Mouse (Mus musculus): Measurements from ENCODE around the gene Gm884.

Gene Gm884

GRCm38 (mm10) chr11:103621040-103621439 lies at the start of gene Gm884:
Gm884 (minus strand) TSS chr11:103621140.
- no peak for DNase-seq

DNA sequence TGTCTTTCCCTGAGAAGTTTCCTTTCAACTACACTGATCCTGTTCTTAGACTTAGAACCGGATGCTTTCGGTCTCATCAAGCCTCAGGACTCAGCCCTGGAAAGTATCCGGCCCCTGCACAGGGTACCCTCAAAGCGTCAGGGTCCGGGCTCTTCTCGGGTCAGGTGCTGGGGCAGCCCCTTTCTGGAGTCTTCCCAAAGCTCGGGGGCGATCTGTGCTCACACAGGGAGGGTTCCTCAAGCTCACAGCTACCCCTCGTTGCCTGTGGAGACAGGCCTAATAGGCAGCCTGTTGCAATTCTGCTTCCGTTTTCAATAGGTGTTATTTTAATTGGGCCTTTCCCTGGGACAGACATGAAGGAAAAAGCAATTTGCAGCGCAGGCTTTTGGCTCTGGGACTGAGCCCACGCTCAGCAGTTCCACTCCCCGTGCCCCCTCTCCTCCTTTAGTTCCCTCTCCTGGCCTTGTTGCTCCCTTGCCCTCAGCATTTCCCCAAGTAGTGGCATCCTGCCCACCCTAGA lies 46.0 kb upstream of the Gm884 start:
- DNase-seq = peak; percentile 24 to 38

DNA sequence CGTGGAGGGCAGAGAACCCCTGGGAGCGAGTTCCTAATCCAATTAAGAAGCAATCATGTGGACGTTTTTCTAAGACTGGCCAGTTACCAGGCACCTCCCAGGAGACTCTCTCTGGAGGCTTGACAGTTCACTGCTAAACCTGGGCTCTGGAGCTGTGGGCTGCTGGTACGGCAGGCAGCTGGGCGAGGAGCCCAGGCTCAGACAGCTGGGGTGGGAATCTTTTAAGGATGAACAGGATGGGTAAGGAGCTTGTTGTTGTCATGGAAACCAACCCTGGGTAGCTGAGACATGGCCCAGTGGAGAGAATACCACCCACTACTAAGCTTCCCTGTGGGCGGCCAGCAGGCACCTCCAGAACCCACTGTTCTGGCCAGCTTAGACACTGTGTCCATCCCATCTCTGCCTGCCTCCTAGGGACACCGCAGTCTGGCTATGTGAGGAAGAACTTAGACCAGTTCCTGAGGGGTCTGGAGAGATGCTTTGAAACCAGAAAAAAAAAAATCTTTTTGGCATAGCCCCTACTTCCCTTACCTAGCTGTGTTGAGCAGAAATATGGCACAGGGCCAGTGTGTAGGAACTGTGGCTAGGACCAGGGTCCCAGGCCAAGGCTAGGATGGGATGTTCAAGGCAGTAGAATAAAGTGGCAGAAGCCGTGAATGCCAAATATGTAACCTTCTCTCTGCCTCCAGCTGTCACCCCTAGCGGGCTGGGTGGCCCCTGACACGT lies 45.4 kb upstream of the Gm884 start:
- peak; percentile 89 to 93 for DNase-seq

DNA sequence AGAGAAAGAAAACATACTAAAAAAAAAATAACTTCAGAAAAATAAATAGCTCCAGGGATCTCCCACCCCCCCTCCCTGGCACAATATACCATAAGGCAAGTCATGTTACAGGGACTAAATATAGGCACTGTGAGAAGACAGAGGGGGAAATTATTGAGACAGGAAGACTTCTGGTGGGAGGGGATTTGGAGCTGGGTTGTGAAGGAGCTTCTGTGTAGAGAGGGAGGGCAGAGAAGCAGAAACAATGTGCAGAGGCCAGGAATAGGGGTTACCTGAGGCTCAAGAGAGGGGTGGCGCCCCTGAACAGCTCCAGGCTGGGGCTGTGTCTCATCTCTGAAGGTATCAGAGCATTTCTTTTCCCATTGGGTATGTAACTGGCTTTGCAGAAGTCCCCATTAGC lies 44.8 kb upstream of the Gm884 start:
- no peak for DNase-seq

DNA sequence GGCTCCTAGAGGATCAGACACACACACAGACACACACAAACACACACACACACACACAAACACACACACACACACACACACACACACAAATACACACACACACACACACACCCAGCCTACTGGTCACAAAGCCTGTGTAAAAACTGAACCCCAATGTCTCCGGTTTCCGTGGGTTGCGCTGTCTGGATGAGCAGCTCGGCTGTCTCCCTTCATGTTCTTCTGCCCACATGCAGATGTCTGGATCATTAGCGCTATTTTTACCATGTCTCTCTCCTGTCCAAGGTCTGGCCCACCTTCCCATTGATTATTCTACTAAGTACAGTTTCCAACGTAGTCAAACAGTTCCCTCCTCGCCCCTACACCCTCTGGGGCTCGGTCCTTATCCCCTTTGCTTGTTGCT lies 42.2 kb upstream of the Gm884 start:
- DNase-seq = no peak

- DNase-seq = no peak
Measured at GRCm38 (mm10) chr11:103662546-103662945, 41.6 kb upstream of the Gm884 start.

DNA sequence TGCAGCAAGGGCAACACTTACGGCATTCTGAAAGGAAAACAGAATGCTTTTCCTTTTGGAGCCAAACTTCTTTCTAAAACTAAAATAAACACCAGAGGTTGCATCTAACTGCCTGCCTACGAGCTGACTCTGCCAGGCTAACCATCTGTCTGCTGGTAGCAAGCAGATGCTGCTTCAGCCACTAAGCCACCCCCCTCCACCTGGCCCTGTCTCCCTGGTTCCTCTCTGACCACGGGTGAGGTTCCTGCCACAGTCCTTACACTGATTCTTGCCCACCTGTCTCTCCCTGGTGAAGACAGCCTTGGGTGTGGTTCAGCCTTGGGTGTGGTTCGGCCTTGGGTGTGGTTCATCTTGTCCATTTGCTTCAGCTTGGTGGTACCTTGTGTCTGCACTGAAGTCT lies 40.9 kb upstream of the Gm884 start:
- peak; percentile 76 to 82 for DNase-seq

GRCm38 (mm10) chr11:103658189-103658588 lies 37.2 kb upstream of the Gm884 start:
- DNase-seq = peak; percentile 87 to 88

DNA sequence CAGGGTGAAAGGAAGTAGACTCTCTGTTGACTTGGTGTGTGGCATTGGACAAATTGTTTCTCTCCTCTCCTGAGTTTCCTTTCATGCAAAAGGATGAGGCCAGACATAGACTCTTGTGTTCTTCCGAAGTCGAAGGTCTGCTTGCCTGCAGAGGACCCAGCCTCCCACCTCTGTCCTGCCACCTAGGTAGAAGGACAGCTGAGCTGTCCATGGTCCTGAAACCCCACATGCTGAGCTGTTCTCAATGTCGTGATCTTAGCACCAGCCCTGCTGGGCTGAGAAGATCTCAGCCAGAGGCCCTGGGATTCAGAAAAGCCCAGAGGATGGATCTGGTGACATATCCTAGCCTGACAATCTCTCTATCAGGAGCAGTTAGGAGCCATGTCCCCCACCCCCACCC lies 35.6 kb upstream of the Gm884 start:
- DNase-seq = no peak

DNA sequence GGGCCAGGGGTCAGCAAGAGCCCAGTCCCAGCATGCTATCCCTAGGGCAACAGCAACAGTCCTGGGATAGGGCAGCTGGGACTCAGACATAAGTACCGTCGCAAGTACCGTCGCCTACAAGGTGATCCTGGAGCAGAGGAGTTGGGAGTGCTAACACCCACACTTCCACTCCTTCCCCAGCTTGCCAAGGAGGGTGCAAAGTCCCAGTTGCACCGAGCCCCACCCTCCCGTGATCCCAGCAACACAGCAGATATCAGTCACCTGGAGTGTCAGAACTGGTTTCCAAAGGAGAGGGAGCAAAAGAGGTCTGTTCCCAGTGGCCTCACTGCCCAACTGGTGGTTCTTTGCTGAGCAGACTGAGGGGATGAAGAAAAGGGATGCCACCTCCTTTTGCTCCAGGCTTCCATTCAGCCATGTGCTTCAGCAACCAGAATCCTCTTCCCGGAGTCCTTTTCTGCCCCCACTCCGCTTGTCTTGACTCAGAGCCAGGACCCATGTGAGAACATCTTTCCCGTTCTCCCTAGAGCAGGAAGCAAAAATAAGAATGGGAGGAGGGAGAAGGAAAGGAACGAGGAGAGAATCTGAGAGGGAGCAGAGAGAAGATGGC lies 32.5 kb upstream of the Gm884 start:
- no peak for DNase-seq

GRCm38 (mm10) chr11:103651426-103651825 lies 30.5 kb upstream of the Gm884 start:
- DNase-seq = no peak

GRCm38 (mm10) chr11:103649983-103650493 lies 29.1 kb upstream of the Gm884 start:
- peak in 1 of 2 experiments; percentile 28 for DNase-seq

GRCm38 (mm10) chr11:103649301-103649982 lies 28.5 kb upstream of the Gm884 start, which contains the start of gene Rprml:
Rprml (plus strand) TSS chr11:103649570.
- DNase-seq = peak in 1 of 2 experiments; percentile 41

GRCm38 (mm10) chr11:103648656-103649055 lies 27.7 kb upstream of the Gm884 start:
- DNase-seq = no peak

DNA sequence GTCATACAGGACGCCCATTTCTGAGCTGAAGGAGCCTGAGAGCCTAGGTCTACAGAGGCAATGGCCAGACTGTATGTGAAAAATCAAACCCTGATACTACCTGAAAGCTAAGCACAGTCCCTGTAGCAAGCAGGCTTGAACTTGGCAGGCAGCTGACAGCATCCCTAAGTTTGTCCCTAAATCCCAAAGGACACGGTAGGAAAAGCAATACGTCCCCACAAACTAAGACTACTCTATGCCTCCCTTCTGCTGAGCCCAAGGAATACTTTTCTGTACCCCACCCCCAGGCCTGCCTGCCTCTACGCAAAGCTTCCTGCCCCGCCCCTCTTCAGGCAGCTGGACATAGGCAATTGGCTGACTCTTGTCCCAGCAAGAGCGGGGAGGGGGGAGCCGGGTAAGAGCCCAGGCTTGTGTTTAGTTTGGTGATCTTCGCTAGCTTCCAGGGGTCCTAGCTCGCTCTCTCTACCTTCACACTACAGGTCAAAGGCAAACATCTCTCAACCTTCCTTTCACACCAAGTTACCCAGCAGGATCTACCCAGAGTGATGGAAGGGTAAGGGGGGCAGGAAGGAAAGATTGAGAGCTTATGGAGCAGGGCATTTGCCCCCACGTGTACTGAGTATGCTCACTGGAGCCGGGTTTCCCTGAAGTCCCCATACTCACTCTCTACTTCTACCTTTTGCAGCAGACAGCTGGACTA lies 27.1 kb upstream of the Gm884 start:
- DNase-seq = peak in 1 of 2 experiments; percentile 15

- DNase-seq = no peak
Measured at GRCm38 (mm10) chr11:103646301-103646700, 25.4 kb upstream of the Gm884 start.

GRCm38 (mm10) chr11:103645731-103646130 lies 24.8 kb upstream of the Gm884 start:
- no peak for DNase-seq

DNA sequence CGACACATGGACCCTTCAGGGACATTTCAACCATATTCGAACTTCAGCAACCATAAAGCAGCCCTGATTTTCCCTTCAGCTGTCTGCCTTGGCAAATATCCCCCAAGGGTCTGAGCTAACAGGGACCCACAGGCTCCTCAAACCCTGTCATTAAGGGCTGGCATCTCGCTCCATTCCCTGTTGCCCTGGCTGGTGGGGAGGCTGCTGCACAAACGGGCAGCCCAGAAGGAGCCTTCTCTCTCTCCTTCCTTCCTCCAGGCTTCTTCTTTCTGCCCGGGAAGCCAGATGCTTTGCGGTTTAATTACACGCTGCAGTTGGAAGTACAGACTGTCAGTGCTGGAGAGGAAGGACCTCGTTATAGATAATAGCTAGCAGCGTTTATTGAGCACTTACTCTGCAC lies 22.3 kb upstream of the Gm884 start:
- no peak for DNase-seq

- peak; percentile 81 to 82 for DNase-seq
Measured at GRCm38 (mm10) chr11:103639407-103639946, 18.5 kb upstream of the Gm884 start.

DNA sequence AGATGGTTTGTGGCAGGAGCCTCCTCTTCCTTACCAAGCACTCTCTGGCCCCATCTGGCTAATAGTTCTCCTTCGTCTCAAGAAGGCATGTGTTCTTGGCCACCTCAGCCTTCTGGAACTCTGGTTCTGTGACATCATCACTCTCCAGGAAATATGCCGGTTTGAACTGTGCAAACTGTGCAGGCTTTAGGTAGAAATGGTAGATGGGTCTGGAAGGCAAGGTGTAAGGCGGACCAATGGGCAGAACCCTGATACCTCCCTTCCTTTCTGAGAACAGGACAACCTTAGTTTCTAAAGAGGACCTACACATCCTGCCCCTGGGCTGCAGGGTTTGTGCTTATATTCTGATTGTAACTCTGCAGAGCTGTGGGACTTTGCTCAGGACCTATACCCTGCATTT lies 17.9 kb upstream of the Gm884 start, which contains the start of gene Lyzl6:
TSS of gene Lyzl6 (minus strand) at position 101 of the 400 bp plus-strand sequence.
- DNase-seq = no peak

DNA sequence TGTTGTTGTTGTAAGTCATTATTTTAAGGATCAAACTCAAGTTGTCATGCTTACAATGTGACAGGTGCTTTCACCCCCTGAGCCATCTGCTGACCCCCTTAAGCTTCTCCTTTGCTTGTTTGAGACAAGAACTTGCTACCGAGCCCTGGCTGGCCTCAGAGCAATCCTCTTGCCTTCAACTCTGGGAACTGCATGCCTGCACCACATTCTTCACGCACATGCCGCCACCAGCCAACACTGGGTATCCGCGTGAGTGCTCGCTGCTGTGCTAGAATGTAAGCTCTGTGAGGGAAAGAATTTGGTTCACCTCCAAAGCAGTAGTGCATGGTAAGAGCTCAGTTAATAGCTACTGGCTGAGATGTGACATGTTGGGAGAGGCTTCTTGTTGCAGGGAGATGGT lies 15.3 kb upstream of the Gm884 start:
- no peak for DNase-seq

GRCm38 (mm10) chr11:103635481-103635880 lies 14.5 kb upstream of the Gm884 start:
- DNase-seq = no peak
